In the genomic region with DNA sequence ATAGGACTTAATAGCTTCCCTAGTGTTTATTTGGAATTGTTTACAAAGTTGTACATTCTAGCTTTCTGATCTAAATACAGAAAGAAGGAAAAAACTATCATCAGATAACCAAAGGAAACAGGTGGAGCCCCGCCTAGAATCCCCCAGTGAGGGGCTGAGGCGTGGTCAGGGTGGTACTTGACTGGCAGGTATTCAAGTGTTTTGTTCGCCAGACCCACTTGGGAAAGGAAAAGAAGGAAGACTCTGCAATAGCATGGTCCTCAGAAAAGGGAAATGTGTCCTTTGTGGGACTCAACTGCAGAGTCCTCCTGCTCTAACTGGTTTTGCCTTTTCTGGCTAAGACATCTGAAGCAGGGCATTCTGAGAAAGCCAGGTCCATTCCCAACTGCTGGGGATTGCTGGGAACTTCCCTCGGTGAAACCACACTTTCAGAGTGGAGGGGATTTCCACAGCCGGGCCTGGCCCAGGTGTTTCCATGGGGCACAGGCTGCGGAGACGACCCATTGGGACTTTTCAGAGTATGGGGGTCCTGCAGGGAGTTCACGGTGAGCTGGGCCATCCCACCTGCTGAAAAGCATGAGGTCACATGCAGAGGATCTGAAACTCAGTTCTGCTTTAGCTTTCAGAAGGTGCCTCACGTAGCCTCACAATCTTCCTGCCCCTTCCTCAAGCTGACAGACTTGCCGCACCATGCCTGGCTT, we compare ENCODE assay signal across 8 mouse cellular contexts. TPM values are rescaled to one million over a fixed set of nuclear protein-coding genes. Genes with fewer than 3 reads are reported as not detected.
A peak's percentile ranks its signal among the peaks of the same experiment; 100 is the strongest.
DNase-seq lines count a peak whose midpoint lies in the region; ATAC-seq and TF ChIP-seq lines count a peak whose summit lies in the region.

No protein-coding gene starts in this region.

- H3K27ac ChIP-seq in kidney, embryonic 15.5 days: peak overlapping the region; percentile 81
- H3K27ac ChIP-seq in bone marrow, adult 2 months (ENCODE audit: control insufficient read depth, insufficient read depth, low read depth, low read length, poor library complexity): peak overlapping the region; percentile 93
- peak overlapping the region; percentile 56 for H3K27ac ChIP-seq in liver, embryonic 14.5 days
- peak overlapping the region; percentile 57 for H3K27ac ChIP-seq in stomach, embryonic 16.5 days (ENCODE audit: low read length)

- no peak overlapping the region for H3K4me2 ChIP-seq in kidney, embryonic 15.5 days
- H3K4me2 ChIP-seq in liver, embryonic 14.5 days (ENCODE audit: low read depth): peak overlapping the region; percentile 74
- H3K4me2 ChIP-seq in stomach, embryonic 16.5 days (ENCODE audit: low read depth, low read length): no peak overlapping the region

- peaks cover 55% of the 10 kb centered on the region for H3K4me1 ChIP-seq in kidney, embryonic 15.5 days
- peaks cover 42% of the 10 kb centered on the region for H3K4me1 ChIP-seq in bone marrow, adult 2 months (ENCODE audit: control insufficient read depth, insufficient read depth, low read length)
- H3K4me1 ChIP-seq in liver, embryonic 14.5 days (replicated peaks; ENCODE audit: control insufficient read depth in 2 of 2, insufficient read depth in 2 of 2, low read length in 1 of 2): peaks cover 65 to 77% of the 10 kb centered on the region in 2 experiments
- peaks cover 24% of the 10 kb centered on the region for H3K4me1 ChIP-seq in stomach, embryonic 16.5 days (ENCODE audit: control insufficient read depth, insufficient read depth, low read length)

- peaks cover 11% of the 10 kb centered on the region; the same call in 1 of the 2 replicates for H3K36me3 ChIP-seq in kidney, embryonic 15.5 days
- H3K36me3 ChIP-seq in liver, embryonic 14.5 days (replicated peaks; ENCODE audit: control insufficient read depth, insufficient read depth, low read depth): no peaks in the 10 kb centered on the region
- H3K36me3 ChIP-seq in stomach, embryonic 16.5 days (ENCODE audit: control insufficient read depth, insufficient read depth, low read length): no peaks in the 10 kb centered on the region

- H3K4me3 ChIP-seq in kidney, embryonic 15.5 days (replicated peaks): no peak overlapping the region
- peak overlapping the region; percentile 0 for H3K4me3 ChIP-seq in bone marrow, adult 2 months (replicated peaks; ENCODE audit: control insufficient read depth, low read depth, low read length)
- H3K4me3 ChIP-seq in liver, embryonic 14.5 days (ENCODE audit: insufficient read depth in 1 of 2, low read depth in 2 of 2, low read length in 2 of 2): no peak overlapping the region
- H3K4me3 ChIP-seq in stomach, embryonic 16.5 days (replicated peaks; ENCODE audit: low read length): no peak overlapping the region

- TF ChIP-seq POLR2A in bone marrow, adult 2 months (IDR thresholded peaks at IDR 0.05; ENCODE audit: borderline replicate concordance, control insufficient read depth, low read depth, low read length): no peak

- intact Hi-C loops in left cerebral cortex, postnatal 25 days (cut with DNase I): no loop called here

- 62% methylated on average over 10 of the region's 10 CpGs for WGBS in kidney, embryonic 15.5 days
- 11% methylated on average over 10 of the region's 10 CpGs for WGBS in bone marrow, adult 2 months
- WGBS in liver, embryonic 14.5 days (ENCODE audit: insufficient replicate concordance): 36% methylated on average over 10 of the region's 10 CpGs
- 53% methylated on average over 10 of the region's 10 CpGs for WGBS in stomach, embryonic 16.5 days

- no peak for DNase-seq in kidney, adult 9 months
- no peak for DNase-seq in liver, embryonic 14.5 days (ENCODE audit: low read depth in 3 of 3, low spot score in 3 of 3)
- no peak for DNase-seq in frontal cortex, postnatal 36 days (ENCODE audit: low spot score in 2 of 2)
- no peak for DNase-seq in left cerebral cortex, postnatal 25 days (ENCODE audit: low spot score in 2 of 2)

- TF ChIP-seq EP300 in liver, embryonic 14.5 days (IDR thresholded peaks at IDR 0.05; ENCODE audit: low read depth): no peak

- no peak for ATAC-seq in kidney, embryonic 15.5 days (replicated peaks; ENCODE audit: low FRiP score)
- ATAC-seq in liver, embryonic 14.5 days (ENCODE audit: insufficient read depth): no peak
- no peak for ATAC-seq in stomach, embryonic 16.5 days (ENCODE audit: insufficient read depth, low FRiP score)
- ATAC-seq in megakaryocyte-erythroid progenitor cell, adult 5-6 weeks (replicated peaks; ENCODE audit: low FRiP score, low TSS enrichment, poor library complexity, severe bottlenecking): no peak

- no peak for TF ChIP-seq CTCF in bone marrow, adult 2 months (IDR thresholded peaks at IDR 0.05; ENCODE audit: control insufficient read depth, insufficient read depth, low read length)
- no peak for TF ChIP-seq CTCF in liver, embryonic 14.5 days (IDR thresholded peaks at IDR 0.05; ENCODE audit: low read depth)

- no peaks in the 10 kb centered on the region for H3K27me3 ChIP-seq in kidney, embryonic 15.5 days
- H3K27me3 ChIP-seq in liver, embryonic 14.5 days (ENCODE audit: control insufficient read depth, insufficient read depth, low read length): no peaks in the 10 kb centered on the region
- no peaks in the 10 kb centered on the region for H3K27me3 ChIP-seq in stomach, embryonic 16.5 days (ENCODE audit: control insufficient read depth, insufficient read depth, low read length)

- H3K9me3 ChIP-seq in kidney, embryonic 15.5 days (replicated peaks): no peaks in the 10 kb centered on the region
- no peaks in the 10 kb centered on the region for H3K9me3 ChIP-seq in liver, embryonic 14.5 days (ENCODE audit: control insufficient read depth, low read length)
- H3K9me3 ChIP-seq in stomach, embryonic 16.5 days (replicated peaks; ENCODE audit: control insufficient read depth, low read length): no peaks in the 10 kb centered on the region

- no peak overlapping the region for H3K9ac ChIP-seq in kidney, embryonic 15.5 days
- H3K9ac ChIP-seq in liver, embryonic 14.5 days (replicated peaks): no peak overlapping the region; the same call in 1 of the 2 replicates
- H3K9ac ChIP-seq in stomach, embryonic 16.5 days (ENCODE audit: low read length): no peak overlapping the region

RNA-seq across cellular contexts. Expression of gene Mob3a, which starts 5.8 kb away (rescaled TPM):
- polyA plus RNA-seq in kidney, embryonic 15.5 days (2015; fragmentation: Nextera tagmentation; extraction: Ambion mirVana): 37.7 and 41.5 TPM in 2 replicates
- polyA plus RNA-seq in bone marrow, adult 2 months (2011; ENCODE audit: insufficient read depth, insufficient read length, low replicate concordance, missing spikeins): 16.3 and 45.8 TPM in 2 replicates
- 13.0 and 15.8 TPM in 2 replicates for polyA plus RNA-seq in liver, embryonic 14.5 days (2012; rRNA removed)
- polyA plus RNA-seq in liver, embryonic 14.5 days (2014; fragmentation: Nextera tagmentation; extraction: Ambion mirVana): 14.2 and 16.0 TPM in 2 replicates
- 51.6 and 57.5 TPM in 2 replicates for polyA plus RNA-seq in stomach, embryonic 16.5 days (2015; fragmentation: Nextera tagmentation; extraction: Ambion mirVana)
- 22.8 and 29.1 TPM in 2 replicates for total RNA-seq in megakaryocyte-erythroid progenitor cell, adult 5-6 weeks (2014; fragmentation: Nextera tagmentation)
- 30.5 and 38.6 TPM in 2 replicates for total RNA-seq in megakaryocyte-erythroid progenitor cell, adult 5-6 weeks (2017)
- 10 to 100 TPM; 13.4 to 15.8 TPM for total RNA-seq in left cerebral cortex, postnatal 25 days (2021)

RNA-seq across cellular contexts. Expression of gene Izumo4, which starts 6.0 kb away (rescaled TPM):
- 22.8 and 26.2 TPM in 2 replicates for polyA plus RNA-seq in kidney, embryonic 15.5 days (2015; fragmentation: Nextera tagmentation; extraction: Ambion mirVana)
- polyA plus RNA-seq in bone marrow, adult 2 months (2011; ENCODE audit: insufficient read depth, insufficient read length, low replicate concordance, missing spikeins): 22.9 and 33.3 TPM in 2 replicates
- 9.9 and 11.3 TPM in 2 replicates for polyA plus RNA-seq in liver, embryonic 14.5 days (2012; rRNA removed)
- 4.0 and 6.0 TPM in 2 replicates for polyA plus RNA-seq in liver, embryonic 14.5 days (2014; fragmentation: Nextera tagmentation; extraction: Ambion mirVana)
- polyA plus RNA-seq in stomach, embryonic 16.5 days (2015; fragmentation: Nextera tagmentation; extraction: Ambion mirVana): 25.5 and 28.7 TPM in 2 replicates
- 22.8 and 26.4 TPM in 2 replicates for total RNA-seq in megakaryocyte-erythroid progenitor cell, adult 5-6 weeks (2014; fragmentation: Nextera tagmentation)
- total RNA-seq in megakaryocyte-erythroid progenitor cell, adult 5-6 weeks (2017): 3.0 and 4.5 TPM in 2 replicates
- total RNA-seq in left cerebral cortex, postnatal 25 days (2021): 10 to 100 TPM; 35.9 to 42.5 TPM

RNA-seq across cellular contexts. Expression of gene Mknk2, which starts 18.0 kb away (rescaled TPM):
- polyA plus RNA-seq in kidney, embryonic 15.5 days (2015; fragmentation: Nextera tagmentation; extraction: Ambion mirVana): 95.3 and 103 TPM in 2 replicates
- polyA plus RNA-seq in bone marrow, adult 2 months (2011; ENCODE audit: insufficient read depth, insufficient read length, low replicate concordance, missing spikeins): 70.5 and 89.6 TPM in 2 replicates
- polyA plus RNA-seq in liver, embryonic 14.5 days (2012; rRNA removed): 59.7 and 69.1 TPM in 2 replicates
- polyA plus RNA-seq in liver, embryonic 14.5 days (2014; fragmentation: Nextera tagmentation; extraction: Ambion mirVana): 58.7 and 74.3 TPM in 2 replicates
- polyA plus RNA-seq in stomach, embryonic 16.5 days (2015; fragmentation: Nextera tagmentation; extraction: Ambion mirVana): 42.8 and 45.1 TPM in 2 replicates
- 149 and 158 TPM in 2 replicates for total RNA-seq in megakaryocyte-erythroid progenitor cell, adult 5-6 weeks (2014; fragmentation: Nextera tagmentation)
- 78.4 and 117 TPM in 2 replicates for total RNA-seq in megakaryocyte-erythroid progenitor cell, adult 5-6 weeks (2017)
- 10 to 100 TPM; 35.3 to 44.0 TPM for total RNA-seq in left cerebral cortex, postnatal 25 days (2021)

RNA-seq across cellular contexts. Expression of gene Btbd2, which starts 39.1 kb away (rescaled TPM):
- 78.6 and 83.2 TPM in 2 replicates for polyA plus RNA-seq in kidney, embryonic 15.5 days (2015; fragmentation: Nextera tagmentation; extraction: Ambion mirVana)
- 7.0 and 22.1 TPM in 2 replicates for polyA plus RNA-seq in bone marrow, adult 2 months (2011; ENCODE audit: insufficient read depth, insufficient read length, low replicate concordance, missing spikeins)
- polyA plus RNA-seq in liver, embryonic 14.5 days (2012; rRNA removed): 8.2 and 11.3 TPM in 2 replicates
- polyA plus RNA-seq in liver, embryonic 14.5 days (2014; fragmentation: Nextera tagmentation; extraction: Ambion mirVana): 8.6 and 12.0 TPM in 2 replicates
- 11.5 and 12.7 TPM in 2 replicates for polyA plus RNA-seq in stomach, embryonic 16.5 days (2015; fragmentation: Nextera tagmentation; extraction: Ambion mirVana)
- 27.4 and 32.0 TPM in 2 replicates for total RNA-seq in megakaryocyte-erythroid progenitor cell, adult 5-6 weeks (2014; fragmentation: Nextera tagmentation)
- 11.8 and 14.8 TPM in 2 replicates for total RNA-seq in megakaryocyte-erythroid progenitor cell, adult 5-6 weeks (2017)
- 10 to 100 TPM; 91.7 to 92.7 TPM for total RNA-seq in left cerebral cortex, postnatal 25 days (2021)

RNA-seq across cellular contexts. Expression of gene Ap3d1, which starts 46.1 kb away (rescaled TPM):
- polyA plus RNA-seq in kidney, embryonic 15.5 days (2015; fragmentation: Nextera tagmentation; extraction: Ambion mirVana): 68.1 and 70.9 TPM in 2 replicates
- 35.9 and 68.0 TPM in 2 replicates for polyA plus RNA-seq in bone marrow, adult 2 months (2011; ENCODE audit: insufficient read depth, insufficient read length, low replicate concordance, missing spikeins)
- polyA plus RNA-seq in liver, embryonic 14.5 days (2012; rRNA removed): 24.5 and 26.2 TPM in 2 replicates
- polyA plus RNA-seq in liver, embryonic 14.5 days (2014; fragmentation: Nextera tagmentation; extraction: Ambion mirVana): 20.1 and 22.4 TPM in 2 replicates
- polyA plus RNA-seq in stomach, embryonic 16.5 days (2015; fragmentation: Nextera tagmentation; extraction: Ambion mirVana): 62.5 and 66.3 TPM in 2 replicates
- total RNA-seq in megakaryocyte-erythroid progenitor cell, adult 5-6 weeks (2014; fragmentation: Nextera tagmentation): 54.1 and 79.5 TPM in 2 replicates
- 36.6 and 37.8 TPM in 2 replicates for total RNA-seq in megakaryocyte-erythroid progenitor cell, adult 5-6 weeks (2017)
- 100 to 1,000 TPM; 142 to 145 TPM for total RNA-seq in left cerebral cortex, postnatal 25 days (2021)
